Mouse (Mus musculus): Measurements from ENCODE around the gene Zfp853. TPM values are rescaled to one million over a fixed set of nuclear protein-coding genes. Genes with fewer than 3 reads are reported as not detected.

Gene Zfp853
- polyA plus RNA-seq, 1 experiment: not detected

DNA sequence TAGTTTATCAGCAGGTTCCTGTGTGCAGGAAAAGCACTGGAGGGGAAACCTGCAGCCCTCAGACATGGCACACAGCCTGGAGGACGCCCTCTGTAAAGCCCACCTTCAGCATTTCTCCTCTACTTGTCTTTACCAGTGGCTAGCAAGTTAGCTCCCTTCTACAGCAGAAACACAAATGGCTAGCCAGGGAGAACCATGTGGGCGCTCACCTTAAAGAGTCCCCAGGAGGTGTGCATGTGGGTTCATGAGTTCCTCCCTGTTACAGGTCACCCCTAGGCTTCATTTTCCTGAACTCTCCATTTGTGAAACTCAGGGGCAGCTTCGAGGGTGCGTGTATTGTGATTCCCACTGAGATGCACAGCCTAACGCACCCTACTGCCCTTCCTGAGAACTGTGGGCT is 37.6 kb downstream of the Zfp853 start:
- Histone ChIP-seq H3K27ac (ENCODE audit: insufficient read depth, low read depth, low read length) (no peak overlapping the region), H3K4me3 (ENCODE audit: insufficient read depth, low read length) (no peak overlapping the region), H3K4me1 (ENCODE audit: control insufficient read depth, insufficient read depth, low read length) (peaks cover 4% of the 10 kb centered on the region)
- TF ChIP-seq POLR2A (IDR thresholded peaks at IDR 0.05; ENCODE audit: borderline replicate concordance, low read depth, low read length): no peak
- no peak for TF ChIP-seq CTCF (IDR thresholded peaks at IDR 0.05; ENCODE audit: low read depth, low read length)

DNA sequence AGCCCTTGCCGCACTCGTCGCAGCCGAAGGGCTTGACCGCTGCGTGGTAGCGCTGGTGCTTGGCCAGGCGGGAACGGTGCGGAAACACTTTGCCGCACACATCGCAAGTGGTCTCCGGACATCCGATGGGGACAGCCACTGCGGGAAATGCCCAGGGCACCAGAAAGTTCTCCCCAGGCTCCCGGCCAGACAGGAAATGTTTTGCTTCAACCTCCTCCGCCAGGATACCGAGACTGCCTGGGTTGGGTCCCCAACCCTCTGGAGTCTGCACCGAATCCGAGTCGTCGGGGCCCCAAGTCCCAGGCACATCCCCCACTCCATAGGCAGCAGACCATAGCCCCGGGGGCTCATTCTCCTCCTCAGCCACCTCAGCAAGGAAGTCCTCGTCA is 38.3 kb downstream of the Zfp853 start:
- H3K27ac ChIP-seq (ENCODE audit: insufficient read depth, low read depth, low read length): no peak overlapping the region
- peaks cover 4% of the 10 kb centered on the region for H3K4me1 ChIP-seq (ENCODE audit: control insufficient read depth, insufficient read depth, low read length)
- no peak overlapping the region for H3K4me3 ChIP-seq (ENCODE audit: insufficient read depth, low read length)
- TF ChIP-seq POLR2A (IDR thresholded peaks at IDR 0.05; ENCODE audit: borderline replicate concordance, low read depth, low read length): no peak
- no peak for TF ChIP-seq CTCF (IDR thresholded peaks at IDR 0.05; ENCODE audit: low read depth, low read length)

DNA sequence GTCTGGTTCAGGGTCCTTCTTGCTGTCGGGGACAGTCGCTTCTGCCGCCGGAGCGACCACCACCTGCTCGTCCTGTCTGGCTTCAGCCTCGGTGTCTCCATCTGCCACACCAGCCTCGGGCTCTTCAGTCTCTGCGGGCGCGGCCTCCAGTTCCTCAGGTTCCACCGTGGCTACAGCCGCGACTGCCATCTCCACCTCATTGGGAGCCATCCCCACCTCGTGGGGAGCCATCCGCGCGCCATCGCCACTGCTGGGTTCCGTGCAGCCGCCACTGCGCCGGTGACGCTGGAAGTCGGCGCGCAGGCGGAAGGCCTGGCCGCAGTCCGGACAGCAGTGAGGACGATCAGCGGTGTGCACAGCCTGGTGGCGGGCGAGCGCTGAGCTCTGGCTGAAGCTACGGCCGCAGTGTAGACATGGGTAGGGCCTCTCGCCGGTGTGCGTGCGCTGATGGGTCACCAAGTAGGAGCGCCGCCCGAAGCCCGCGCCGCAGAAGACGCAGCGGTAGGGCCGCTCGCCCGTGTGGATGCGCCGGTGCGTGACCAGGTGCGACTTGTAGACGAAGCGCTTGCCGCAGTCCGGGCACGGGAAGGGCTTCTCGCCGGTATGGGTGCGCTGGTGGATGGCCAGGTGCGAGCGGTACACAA is 38.8 kb downstream of the Zfp853 start:
- H3K27ac ChIP-seq (ENCODE audit: insufficient read depth, low read depth, low read length): no peak overlapping the region
- peaks cover 3% of the 10 kb centered on the region for H3K4me1 ChIP-seq (ENCODE audit: control insufficient read depth, insufficient read depth, low read length)
- TF ChIP-seq CTCF (IDR thresholded peaks at IDR 0.05; ENCODE audit: low read depth, low read length) (no peak), POLR2A (IDR thresholded peaks at IDR 0.05; ENCODE audit: borderline replicate concordance, low read depth, low read length) (no peak)
- peak overlapping the region; percentile 53 for H3K4me3 ChIP-seq (ENCODE audit: insufficient read depth, low read length)

DNA sequence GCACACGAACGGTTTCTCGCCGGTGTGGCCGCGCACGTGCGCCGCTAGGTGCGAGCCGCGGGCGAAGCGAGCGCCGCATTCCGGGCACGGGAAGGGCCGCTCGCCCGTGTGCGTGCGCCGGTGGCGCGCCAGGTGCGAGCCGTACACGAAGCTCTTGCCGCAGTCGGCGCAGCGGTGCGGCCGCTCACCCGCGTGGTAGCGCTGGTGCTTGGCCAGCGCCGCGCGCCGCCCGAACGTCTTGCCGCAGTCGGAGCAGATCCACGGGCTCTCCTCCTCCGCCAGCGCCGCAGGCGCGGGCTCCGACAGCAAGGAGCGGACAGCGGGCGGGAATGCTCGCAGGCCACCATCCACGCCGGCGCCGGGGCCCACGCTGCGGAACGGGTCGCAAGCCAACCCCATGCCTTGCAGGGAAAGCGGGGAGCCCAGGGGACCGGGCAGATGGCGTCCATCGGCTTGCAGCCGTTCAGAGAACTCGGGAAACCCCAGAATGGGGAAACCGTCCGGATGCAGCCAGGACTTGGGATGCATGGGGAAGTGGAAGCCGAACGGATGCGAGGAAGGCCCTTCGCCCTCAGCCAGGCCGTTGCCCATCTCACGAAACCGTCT is 39.4 kb downstream of the Zfp853 start:
- Histone ChIP-seq H3K4me3 (ENCODE audit: insufficient read depth, low read length) (peak overlapping the region; percentile 53), H3K4me1 (ENCODE audit: control insufficient read depth, insufficient read depth, low read length) (no peaks in the 10 kb centered on the region; the same call in 1 of the 2 replicates), H3K27ac (ENCODE audit: insufficient read depth, low read depth, low read length) (no peak overlapping the region)
- TF ChIP-seq CTCF (IDR thresholded peaks at IDR 0.05; ENCODE audit: low read depth, low read length): no peak
- TF ChIP-seq POLR2A (IDR thresholded peaks at IDR 0.05; ENCODE audit: borderline replicate concordance, low read depth, low read length): no peak

DNA sequence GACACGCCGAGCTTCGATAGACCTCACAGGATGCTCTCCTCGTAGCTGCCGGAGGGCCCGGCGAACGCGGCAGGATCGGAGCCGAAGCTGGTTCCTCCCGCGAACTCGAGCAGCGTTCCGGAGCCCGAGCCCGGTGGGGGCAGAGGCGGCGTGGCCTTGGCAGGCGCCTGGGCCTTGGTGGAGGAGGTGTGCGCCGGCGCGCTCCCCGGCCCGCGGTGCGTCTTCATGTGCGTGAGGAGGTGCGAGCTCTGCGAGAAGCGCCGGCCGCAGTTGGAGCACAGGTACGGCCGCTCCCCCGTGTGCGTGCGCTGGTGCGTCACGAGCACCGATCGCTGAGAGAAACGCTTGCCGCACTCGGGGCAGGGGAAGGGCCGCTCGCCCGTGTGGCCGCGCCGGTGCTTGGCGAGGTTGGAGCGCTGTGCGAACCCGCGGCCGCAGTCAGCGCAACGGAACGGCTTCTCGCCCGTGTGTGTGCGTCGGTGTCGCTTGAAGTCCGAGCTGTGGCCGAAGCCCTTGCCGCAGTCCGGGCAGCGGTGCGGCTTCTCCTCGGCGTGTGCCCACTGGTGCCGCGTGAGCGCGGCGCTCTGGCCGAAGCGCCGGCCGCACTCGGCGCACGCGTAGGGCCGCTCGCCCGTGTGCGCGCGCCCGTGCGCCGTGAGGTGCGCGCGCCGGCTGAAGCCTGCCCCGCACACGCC is 40.1 kb downstream of the Zfp853 start:
- TF ChIP-seq CTCF (IDR thresholded peaks at IDR 0.05; ENCODE audit: low read depth, low read length) (no peak), POLR2A (IDR thresholded peaks at IDR 0.05; ENCODE audit: borderline replicate concordance, low read depth, low read length) (no peak)
- H3K4me1 ChIP-seq (ENCODE audit: control insufficient read depth, insufficient read depth, low read length): no peaks in the 10 kb centered on the region; the same call in 1 of the 2 replicates
- H3K27ac ChIP-seq (ENCODE audit: insufficient read depth, low read depth, low read length): no peak overlapping the region
- peak overlapping the region; percentile 53 for H3K4me3 ChIP-seq (ENCODE audit: insufficient read depth, low read length)

DNA sequence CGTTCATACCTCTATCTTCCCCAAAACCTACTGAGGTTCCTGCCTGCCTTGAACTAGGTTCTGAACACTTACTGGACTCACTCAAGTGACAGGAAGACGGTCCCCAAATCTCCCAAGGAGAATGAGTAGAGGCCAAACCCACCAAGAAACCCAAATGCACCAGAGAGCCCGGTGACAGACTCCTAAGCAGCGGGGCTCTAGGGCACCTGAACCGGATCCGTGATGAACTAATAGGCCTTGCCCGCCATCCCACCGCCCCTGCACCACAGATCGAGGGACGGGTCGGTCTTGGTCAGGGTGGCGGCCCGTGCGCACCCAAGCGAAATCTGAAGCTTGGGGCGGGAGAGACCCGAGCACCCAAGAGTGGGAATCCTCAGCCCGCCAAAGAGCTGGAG is 40.6 kb downstream of the Zfp853 start:
- Histone ChIP-seq H3K4me3 (ENCODE audit: insufficient read depth, low read length) (peak overlapping the region; percentile 53; the same call in 1 of the 2 replicates), H3K27ac (ENCODE audit: insufficient read depth, low read depth, low read length) (no peak overlapping the region), H3K4me1 (ENCODE audit: control insufficient read depth, insufficient read depth, low read length) (no peaks in the 10 kb centered on the region; the same call in 1 of the 2 replicates)
- TF ChIP-seq POLR2A (IDR thresholded peaks at IDR 0.05; ENCODE audit: borderline replicate concordance, low read depth, low read length) (no peak), CTCF (IDR thresholded peaks at IDR 0.05; ENCODE audit: low read depth, low read length) (no peak)

DNA sequence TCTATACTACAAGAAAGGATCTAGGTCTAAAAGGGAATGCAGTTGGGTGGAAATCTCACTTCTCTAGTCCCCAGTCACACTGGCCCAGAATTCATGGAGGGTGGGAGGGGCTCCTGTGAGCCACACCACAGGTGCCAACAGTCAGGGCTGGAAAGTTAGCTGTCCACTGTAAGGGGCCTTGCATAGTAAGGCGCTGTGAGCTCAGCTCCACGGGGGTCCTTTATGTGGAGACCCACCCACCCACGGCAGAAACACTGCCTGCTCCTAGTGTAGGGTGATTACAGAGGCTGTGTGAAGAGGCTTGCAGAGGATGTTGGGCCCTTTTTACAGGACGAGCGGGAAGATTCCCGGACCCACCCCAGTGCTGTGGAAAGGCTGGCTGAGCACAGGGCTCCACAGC is 41.4 kb downstream of the Zfp853 start:
- Histone ChIP-seq H3K4me3 (ENCODE audit: insufficient read depth, low read length) (no peak overlapping the region), H3K27ac (ENCODE audit: insufficient read depth, low read depth, low read length) (no peak overlapping the region), H3K4me1 (ENCODE audit: control insufficient read depth, insufficient read depth, low read length) (no peaks in the 10 kb centered on the region; the same call in 1 of the 2 replicates)
- no peak for TF ChIP-seq CTCF (IDR thresholded peaks at IDR 0.05; ENCODE audit: low read depth, low read length)
- no peak for TF ChIP-seq POLR2A (IDR thresholded peaks at IDR 0.05; ENCODE audit: borderline replicate concordance, low read depth, low read length)

DNA sequence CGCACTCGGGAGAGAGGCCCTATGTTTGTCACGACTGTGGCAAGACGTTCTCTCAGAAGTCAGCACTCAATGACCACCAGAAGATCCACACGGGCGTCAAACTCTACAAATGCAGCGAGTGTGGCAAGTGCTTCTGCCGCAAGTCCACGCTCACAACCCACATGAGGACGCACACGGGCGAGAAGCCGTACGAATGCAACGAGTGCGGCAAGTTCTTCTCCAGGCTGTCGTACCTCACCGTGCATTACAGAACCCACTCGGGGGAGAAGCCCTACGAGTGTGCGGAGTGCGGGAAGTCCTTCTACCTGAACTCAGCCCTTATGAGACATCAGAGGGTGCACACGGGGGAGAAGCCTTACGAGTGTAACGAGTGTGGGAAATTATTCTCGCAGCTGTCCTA is 48.5 kb downstream of the Zfp853 start:
- no peak overlapping the region for H3K27ac ChIP-seq (ENCODE audit: insufficient read depth, low read depth, low read length)
- TF ChIP-seq POLR2A (IDR thresholded peaks at IDR 0.05; ENCODE audit: borderline replicate concordance, low read depth, low read length): no peak
- TF ChIP-seq CTCF (IDR thresholded peaks at IDR 0.05; ENCODE audit: low read depth, low read length): no peak
- H3K4me3 ChIP-seq (ENCODE audit: insufficient read depth, low read length): no peak overlapping the region
- no peaks in the 10 kb centered on the region for H3K4me1 ChIP-seq (ENCODE audit: control insufficient read depth, insufficient read depth, low read length)

Other genes with a start within 250 kb of the Zfp853 start
- 33.7 and 38.8 TPM in 2 replicates for gene Rnf216, start 180.6 kb downstream of the Zfp853 start, polyA plus RNA-seq (2012; ENCODE audit: insufficient read depth, insufficient read length, missing spikeins)
- gene Olfr718-ps1, start 146.0 kb downstream of the Zfp853 start, polyA plus RNA-seq (2012; ENCODE audit: insufficient read depth, insufficient read length, missing spikeins): not detected in 2 replicates
- gene Rbak, start 112.8 kb downstream of the Zfp853 start, polyA plus RNA-seq (2012; ENCODE audit: insufficient read depth, insufficient read length, missing spikeins): 5.7 and 7.2 TPM in 2 replicates
- gene Spdye4b, start 112.6 kb downstream of the Zfp853 start, polyA plus RNA-seq (2012; ENCODE audit: insufficient read depth, insufficient read length, missing spikeins): not detected in 2 replicates
- not detected in 2 replicates for gene Spdye4a, start 66.7 kb downstream of the Zfp853 start, polyA plus RNA-seq (2012; ENCODE audit: insufficient read depth, insufficient read length, missing spikeins)
- 8.8 and 10.2 TPM in 2 replicates for gene Zfp12, start 58.5 kb downstream of the Zfp853 start, polyA plus RNA-seq (2012; ENCODE audit: insufficient read depth, insufficient read length, missing spikeins)
- gene Zfp316, start 23.6 kb downstream of the Zfp853 start, polyA plus RNA-seq (2012; ENCODE audit: insufficient read depth, insufficient read length, missing spikeins): 1.7 and 2.9 TPM in 2 replicates
- 11.2 and 14.3 TPM in 2 replicates for gene E130309D02Rik, start 21.7 kb upstream of the Zfp853 start, polyA plus RNA-seq (2012; ENCODE audit: insufficient read depth, insufficient read length, missing spikeins)
- 36.2 and 45.4 TPM in 2 replicates for gene Zdhhc4, start 35.6 kb upstream of the Zfp853 start, polyA plus RNA-seq (2012; ENCODE audit: insufficient read depth, insufficient read length, missing spikeins)
- gene Grid2ip, start 63.7 kb upstream of the Zfp853 start, polyA plus RNA-seq (2012; ENCODE audit: insufficient read depth, insufficient read length, missing spikeins): not detected in 2 replicates
- gene Kdelr2, start 110.2 kb upstream of the Zfp853 start, polyA plus RNA-seq (2012; ENCODE audit: insufficient read depth, insufficient read length, missing spikeins): 51.3 and 51.5 TPM in 2 replicates
- gene Daglb, start 171.0 kb upstream of the Zfp853 start, polyA plus RNA-seq (2012; ENCODE audit: insufficient read depth, insufficient read length, missing spikeins): 60.0 and 64.7 TPM in 2 replicates
- gene Rac1, start 234.4 kb upstream of the Zfp853 start, polyA plus RNA-seq (2012; ENCODE audit: insufficient read depth, insufficient read length, missing spikeins): 551 and 587 TPM in 2 replicates

Measured in bone marrow macrophage, adult 2 months (primary cell).